In genomic region chr17:57307074-57307473, GRCm38 (mm10) we compare ENCODE assay signal across 23 mouse cellular contexts. TPM values are rescaled to one million over a fixed set of nuclear protein-coding genes. Genes with fewer than 3 reads are reported as not detected.
A peak's percentile ranks its signal among the peaks of the same experiment; 100 is the strongest.
DNase-seq lines count a peak whose midpoint lies in the region; ATAC-seq and TF ChIP-seq lines count a peak whose summit lies in the region.
"Had no signal": no experiment of that assay in that cellular context is flagged by ENCODE, and none has a peak within 500 bp of the region (broad histone marks: within the 10 kb centered on the region; RNA-seq: fewer than 3 reads in every experiment).

No protein-coding gene starts in this region.

- no peaks in the 10 kb centered on the region for H3K27me3 ChIP-seq in G1E (ENCODE audit: insufficient read depth, low read length)
- H3K27me3 ChIP-seq in intestine, postnatal 0 days (replicated peaks; ENCODE audit: control insufficient read depth, insufficient read depth, low read length) = no peaks in the 10 kb centered on the region
- H3K27me3 ChIP-seq: embryonic facial prominence, embryonic 12.5 days; embryonic facial prominence, embryonic 15.5 days; hindbrain, embryonic 12.5 days; hindbrain, embryonic 15.5 days had no signal

- peaks cover 96% of the 10 kb centered on the region for H3K36me3 ChIP-seq in G1E (replicated peaks)
- H3K36me3 ChIP-seq in intestine, postnatal 0 days (ENCODE audit: control insufficient read depth, insufficient read depth) = no peaks in the 10 kb centered on the region
- H3K36me3 ChIP-seq: embryonic facial prominence, embryonic 12.5 days; embryonic facial prominence, embryonic 15.5 days; hindbrain, embryonic 12.5 days; hindbrain, embryonic 15.5 days had no signal

- ATAC-seq in G1E (ENCODE audit: extremely low read depth, insufficient number of reproducible peaks, low FRiP score, poor library complexity, severe bottlenecking) = peak; percentile 70
- peak; percentile 58 for ATAC-seq in intestine, postnatal 0 days
- ATAC-seq in cerebellum, adult (ENCODE audit: insufficient number of reproducible peaks, low FRiP score, low TSS enrichment) = no peak
- ATAC-seq: CD4-positive, CD25-positive, alpha-beta regulatory T cell, adult 4 months; forebrain, embryonic 14.5 days; forebrain, postnatal 0 days; Patski had no signal

- TF ChIP-seq CTCF in G1E (IDR thresholded peaks at IDR 0.05; ENCODE audit: low read depth, low read length) = no peak
- TF ChIP-seq CTCF in intestine, postnatal 0 days (IDR thresholded peaks at IDR 0.05; ENCODE audit: low read depth) = no peak

- WGBS in intestine, postnatal 0 days = 64% methylated on average over 6 of the region's 6 CpGs

- H3K27ac ChIP-seq in intestine, postnatal 0 days (ENCODE audit: low read depth, low read length) = no peak overlapping the region
- H3K27ac ChIP-seq: embryonic facial prominence, embryonic 12.5 days; embryonic facial prominence, embryonic 15.5 days; hindbrain, embryonic 12.5 days; hindbrain, embryonic 15.5 days had no signal

- no peak overlapping the region for H3K9ac ChIP-seq in intestine, postnatal 0 days (ENCODE audit: low read depth, low read length)
- H3K9ac ChIP-seq: embryonic facial prominence, embryonic 12.5 days; embryonic facial prominence, embryonic 15.5 days; forebrain, postnatal 0 days; hindbrain, embryonic 12.5 days; hindbrain, embryonic 15.5 days had no signal

- DNase-seq in layer of hippocampus, adult 18-20 months (ENCODE audit: low spot score in 2 of 2) = peak; percentile 3 to 13
- DNase-seq in layer of hippocampus, adult 8-10 months (ENCODE audit: low spot score in 2 of 2) = no peak
- DNase-seq in G1E (ENCODE audit: low spot score) = peak; percentile 33
- no peak for DNase-seq in gastrocnemius, postnatal 14 days
- DNase-seq: adrenal gland, adult 2 months; adrenal gland, postnatal 14 days; cerebellum, adult 2 months; cerebellum, adult 9-11 months; cerebellum, postnatal 25 days; forebrain, postnatal 0 days; gastrocnemius, postnatal 10 days; heart, adult 11 months had no signal

- H3K9me3 ChIP-seq in G1E (replicated peaks) = no peaks in the 10 kb centered on the region
- H3K9me3 ChIP-seq in intestine, postnatal 0 days (ENCODE audit: control insufficient read depth) = no peaks in the 10 kb centered on the region
- H3K9me3 ChIP-seq: embryonic facial prominence, embryonic 12.5 days; embryonic facial prominence, embryonic 15.5 days; hindbrain, embryonic 12.5 days; hindbrain, embryonic 15.5 days had no signal

- intact Hi-C loops in gastrocnemius, postnatal 14 days (cut with DNase I; ENCODE audit: low total_unique reads) = no loop called here

- H3K4me1 ChIP-seq in G1E (ENCODE audit: insufficient read depth, low read depth, low read length) = peaks cover 52% of the 10 kb centered on the region
- H3K4me1 ChIP-seq in intestine, postnatal 0 days (replicated peaks; ENCODE audit: control insufficient read depth, insufficient read depth, low read length) = no peaks in the 10 kb centered on the region
- H3K4me1 ChIP-seq: embryonic facial prominence, embryonic 12.5 days; embryonic facial prominence, embryonic 15.5 days; hindbrain, embryonic 12.5 days; hindbrain, embryonic 15.5 days had no signal

- no peak overlapping the region for H3K4me3 ChIP-seq in G1E (ENCODE audit: low read depth, low read length)
- no peak overlapping the region for H3K4me3 ChIP-seq in intestine, postnatal 0 days (ENCODE audit: low read depth, low read length)
- H3K4me3 ChIP-seq: embryonic facial prominence, embryonic 12.5 days; embryonic facial prominence, embryonic 15.5 days; hindbrain, embryonic 12.5 days; hindbrain, embryonic 15.5 days had no signal

- H3K4me2 ChIP-seq in intestine, postnatal 0 days (replicated peaks; ENCODE audit: low read depth) = no peak overlapping the region
- H3K4me2 ChIP-seq: embryonic facial prominence, embryonic 12.5 days; embryonic facial prominence, embryonic 15.5 days; heart, embryonic 11.5 days; hindbrain, embryonic 12.5 days; hindbrain, embryonic 15.5 days had no signal

RNA-seq across cellular contexts. Expression of gene Vav1, which starts 28.2 kb away (rescaled TPM):
- 1 to 10 TPM; 3.9 to 4.2 TPM for total RNA-seq in layer of hippocampus, adult 18-20 months (2021)
- 10 to 100 TPM in 2 of 4 experiments, 1 to 10 TPM in 2; 3.3 to 17.4 (median 10.0) TPM for total RNA-seq in layer of hippocampus, adult 8-10 months (2022)
- total RNA-seq in G1E (2014; fragmentation: Nextera tagmentation) (43.6 and 48.1 TPM in 2 replicates), G1E (2017) (175 and 177 TPM in 2 replicates)
- 43.4 and 50.0 TPM in 2 replicates for polyA plus RNA-seq in G1E (2012)
- polyA plus RNA-seq in intestine, postnatal 0 days (2015; fragmentation: Nextera tagmentation; extraction: Ambion mirVana) = 1.1 and 1.5 TPM in 2 replicates
- total RNA-seq in gastrocnemius, postnatal 14 days (2021) = under 1 TPM; 0.66 to 0.93 TPM
- polyA plus RNA-seq: C2C12, Patski had no signal

RNA-seq across cellular contexts. Expression of gene Adgre1, which starts 51.4 kb away (rescaled TPM):
- 1 to 10 TPM; 3.6 to 4.2 TPM for total RNA-seq in layer of hippocampus, adult 18-20 months (2021)
- total RNA-seq in layer of hippocampus, adult 8-10 months (2022) = 10 to 100 TPM in 2 of 4 experiments, 1 to 10 TPM in 2; 3.9 to 23.5 (median 10.2) TPM
- total RNA-seq in G1E (2014; fragmentation: Nextera tagmentation) (2.7 TPM in 1 of 2 replicates, not detected in the other), G1E (2017) (1.5 and 2.0 TPM in 2 replicates)
- 0.08 and 0.13 TPM in 2 replicates for polyA plus RNA-seq in G1E (2012)
- 2.6 and 3.1 TPM in 2 replicates for polyA plus RNA-seq in intestine, postnatal 0 days (2015; fragmentation: Nextera tagmentation; extraction: Ambion mirVana)
- total RNA-seq in gastrocnemius, postnatal 14 days (2021) = 1 to 10 TPM; 2.6 to 3.5 TPM
- polyA plus RNA-seq: C2C12, Patski had no signal

RNA-seq across cellular contexts. Expression of gene Trip10, which starts 57.8 kb away (rescaled TPM):
- 1 to 10 TPM; 7.5 to 9.9 TPM for total RNA-seq in layer of hippocampus, adult 18-20 months (2021)
- total RNA-seq in layer of hippocampus, adult 8-10 months (2022) = 10 to 100 TPM in 3 of 4 experiments, 1 to 10 TPM in 1; 8.1 to 12.3 (median 11.6) TPM
- total RNA-seq in G1E (2014; fragmentation: Nextera tagmentation) (12.9 and 16.3 TPM in 2 replicates), G1E (2017) (9.8 and 12.7 TPM in 2 replicates)
- 20.1 and 22.0 TPM in 2 replicates for polyA plus RNA-seq in G1E (2012)
- 26.3 and 31.6 TPM in 2 replicates for polyA plus RNA-seq in intestine, postnatal 0 days (2015; fragmentation: Nextera tagmentation; extraction: Ambion mirVana)
- total RNA-seq in gastrocnemius, postnatal 14 days (2021) = 10 to 100 TPM; 69.4 to 75.6 TPM

RNA-seq across cellular contexts. Expression of gene Gpr108, which starts 58.8 kb away (rescaled TPM):
- 10 to 100 TPM; 26.7 to 27.1 TPM for total RNA-seq in layer of hippocampus, adult 18-20 months (2021)
- 10 to 100 TPM; 25.7 to 28.6 (median 28.3) TPM for total RNA-seq in layer of hippocampus, adult 8-10 months (2022)
- total RNA-seq in G1E (2014; fragmentation: Nextera tagmentation) (15.2 and 18.4 TPM in 2 replicates), G1E (2017) (16.7 and 22.1 TPM in 2 replicates)
- polyA plus RNA-seq in G1E (2012) = 12.4 and 15.1 TPM in 2 replicates
- polyA plus RNA-seq in intestine, postnatal 0 days (2015; fragmentation: Nextera tagmentation; extraction: Ambion mirVana) = 14.7 and 16.2 TPM in 2 replicates
- 10 to 100 TPM; 21.8 to 24.6 TPM for total RNA-seq in gastrocnemius, postnatal 14 days (2021)

Comparison
In these comparisons a context has a peak if more than half of its experiments do, and no peak if none do; other contexts are left out.
1. DNase-seq: peak in layer of hippocampus, adult 18-20 months (2 of 2) and G1E (single experiment); none in layer of hippocampus, adult 8-10 months (0 of 2) and gastrocnemius, postnatal 14 days (single experiment).
2. RNA of gene Trip10, which starts 57.8 kb away (total RNA-seq): 69.4 to 75.6 TPM in gastrocnemius, postnatal 14 days; 9.8 to 16.3 TPM in G1E, 8.1 to 12.3 TPM in layer of hippocampus, adult 8-10 months and 7.5 to 9.9 TPM in layer of hippocampus, adult 18-20 months; every median in the first group is over 4 times any median in the second.